Mouse (Mus musculus) forebrain, embryonic 14.5 days (tissue): ENCODE data around the gene Rnf126. TPM values are rescaled to one million over a fixed set of nuclear protein-coding genes. Genes with fewer than 3 reads are reported as not detected.

Experiments
- ATAC-seq: fragments of 200-750 bp; cut with Nextera tagmentation; 2 replicates; pipeline ENCODE4 v1.8.0; 2017; ENCODE audit warnings: mild to moderate bottlenecking, moderate library complexity
- DNase-seq: peaks from one replicate; pipeline ENCODE4 v3.0.0-alpha.2; 2015; ENCODE audit warnings: low spot score
- H3K27ac ChIP-seq: fragments of 300-500 bp; sonication (generic); 2 replicates; pipeline ENCODE4 v1.5.1; 2014; ENCODE audit warnings: low read depth, mild to moderate bottlenecking, control low read depth, low read length, moderate library complexity
- H3K27me3 ChIP-seq: fragments of 300-500 bp; sonication (generic); replicated peaks from 2 replicates; pipeline ENCODE4 v1.6.1; 2014; ENCODE audit warnings: low read length, control low read depth, mixed read lengths; ENCODE audit not compliant: control insufficient read depth, insufficient read depth
- H3K36me3 ChIP-seq: fragments of 300-500 bp; sonication (generic); 2 replicates; pipeline ENCODE4 v1.6.1; 2014; ENCODE audit warnings: low read length, control low read depth; ENCODE audit not compliant: control insufficient read depth, insufficient read depth
- H3K4me1 ChIP-seq: fragments of 300-500 bp; sonication (generic); 2 replicates; pipeline ENCODE4 v1.6.1; 2014; ENCODE audit warnings: antibody characterized with exemption, low read length, control low read depth; ENCODE audit not compliant: control insufficient read depth, insufficient read depth
- H3K4me2 ChIP-seq: fragments of 300-500 bp; sonication (generic); 2 replicates; pipeline ENCODE4 v1.6.1; 2014; ENCODE audit warnings: mild to moderate bottlenecking, control low read depth, low read length
- H3K4me3 ChIP-seq: fragments of 300-500 bp; sonication (generic); 2 replicates; pipeline ENCODE4 v1.5.1; 2014; ENCODE audit warnings: low read depth, low read length, control low read depth
- H3K9ac ChIP-seq: fragments of 300-500 bp; sonication (generic); 2 replicates; pipeline ENCODE4 v1.6.1; 2014; ENCODE audit warnings: mild to moderate bottlenecking, low read length, control low read depth, moderate library complexity
- H3K9me3 ChIP-seq: fragments of 300-500 bp; sonication (generic); replicated peaks from 2 replicates; pipeline ENCODE4 v1.6.1; 2016; ENCODE audit warnings: low read length, control low read depth, mixed read lengths; ENCODE audit not compliant: control insufficient read depth
- WGBS: fragments of 180-500 bp; shearing (Covaris S2); extraction: QIAGEN DNeasy Blood & Tissue Kit; methylation state at CpG from one replicate; pipeline ENCODE4 v1.1.7; 2014; 5-methylcytosine and 5-hydroxymethylcytosine counted together
- polyA plus RNA-seq: library from polyadenylated mRNA; unstranded; fragments of >200 nt; fragmentation: Nextera tagmentation; extraction: Ambion mirVana; gene quantifications from 2 replicates; pipeline ENCODE4 v1.2.1, GENCODE M21; 2014

Gene Rnf126
- polyA plus RNA-seq, 1 experiment from 2014 or later: 60.6 TPM

GRCm38 (mm10) chr10:79746774-79747151 is 20.0 kb downstream of the Rnf126 start:
- no peaks in the 10 kb centered on the region for H3K9me3 ChIP-seq
- ATAC-seq (peak; percentile 60), DNase-seq (no peak)
- H3K36me3 ChIP-seq: peaks cover 28% of the 10 kb centered on the region
- no peak overlapping the region for H3K9ac ChIP-seq
- H3K27ac ChIP-seq: no peak overlapping the region
- WGBS: 24% methylated on average over 6 of the region's 6 CpGs
- no peak overlapping the region for H3K4me3 ChIP-seq
- no peaks in the 10 kb centered on the region; the same call in 1 of the 2 replicates for H3K4me1 ChIP-seq
- H3K27me3 ChIP-seq: no peaks in the 10 kb centered on the region
- H3K4me2 ChIP-seq: peak overlapping the region; percentile 42

- peak within 1 kb of the TSS; percentile 51; the same call in 1 of the 2 replicates for H3K9ac ChIP-seq
- 3% methylated on average over 38 of the region's 38 CpGs for WGBS
- peak; percentile 99 for ATAC-seq
- H3K4me3 ChIP-seq: peak within 1 kb of the TSS; percentile 41
- H3K4me2 ChIP-seq: peak within 1 kb of the TSS; percentile 56
- H3K36me3 ChIP-seq: peaks cover 34% of the 10 kb centered on the region
- H3K27ac ChIP-seq: no peak within 1 kb of the TSS
- no peaks in the 10 kb centered on the region for H3K27me3 ChIP-seq
- DNase-seq: peak; percentile 99
- no peaks in the 10 kb centered on the region for H3K9me3 ChIP-seq
- H3K4me1 ChIP-seq: no peaks in the 10 kb centered on the region; the same call in 1 of the 2 replicates
Observed at GRCm38 (mm10) chr10:79745898-79746773, 20.6 kb downstream of the Rnf126 start, which contains the start of gene Polrmt. Gene Polrmt (minus strand): TSS chr10:79746581.

GRCm38 (mm10) chr10:79745411-79745810 is 21.3 kb downstream of the Rnf126 start:
- no peaks in the 10 kb centered on the region for H3K9me3 ChIP-seq
- no peak overlapping the region for H3K9ac ChIP-seq
- no peak overlapping the region for H3K27ac ChIP-seq
- H3K4me2 ChIP-seq: peak overlapping the region; percentile 56; the same call in 1 of the 2 replicates
- H3K27me3 ChIP-seq: no peaks in the 10 kb centered on the region
- no peaks in the 10 kb centered on the region; the same call in 1 of the 2 replicates for H3K4me1 ChIP-seq
- ATAC-seq: no peak
- WGBS: 87% methylated on average over 3 of the region's 3 CpGs
- H3K4me3 ChIP-seq: peak overlapping the region; percentile 41; the same call in 1 of the 2 replicates
- DNase-seq: no peak
- peaks cover 41% of the 10 kb centered on the region for H3K36me3 ChIP-seq

- Histone ChIP-seq H3K9me3 (peaks cover 13% of the 10 kb centered on the region), H3K4me3 (no peak overlapping the region), H3K27me3 (no peaks in the 10 kb centered on the region), H3K9ac (no peak overlapping the region), H3K27ac (no peak overlapping the region), H3K4me2 (no peak overlapping the region), H3K36me3 (peaks cover 57% of the 10 kb centered on the region), H3K4me1 (no peaks in the 10 kb centered on the region; the same call in 1 of the 2 replicates)
- WGBS: 96% methylated on average over 15 of the region's 15 CpGs
- no peak for DNase-seq
- no peak for ATAC-seq
Observed at GRCm38 (mm10) chr10:79743650-79744365, 22.9 kb downstream of the Rnf126 start.

- no peak for DNase-seq
- no peak overlapping the region for H3K4me2 ChIP-seq
Observed at GRCm38 (mm10) chr10:79743161-79743560, 23.6 kb downstream of the Rnf126 start.

GRCm38 (mm10) chr10:79740863-79741262 is 25.9 kb downstream of the Rnf126 start:
- H3K36me3 ChIP-seq: peaks cover 86% of the 10 kb centered on the region

More at GRCm38 (mm10) chr10:79743161-79743560, 23.6 kb downstream of the Rnf126 start:
- Histone ChIP-seq H3K27ac (no peak overlapping the region), H3K4me3 (no peak overlapping the region), H3K4me1 (no peaks in the 10 kb centered on the region; the same call in 1 of the 2 replicates), H3K27me3 (no peaks in the 10 kb centered on the region), H3K36me3 (peaks cover 64% of the 10 kb centered on the region), H3K9ac (no peak overlapping the region), H3K9me3 (peaks cover 17% of the 10 kb centered on the region)
- ATAC-seq: no peak
- 91% methylated on average over 11 of the region's 11 CpGs for WGBS

GRCm38 (mm10) chr10:79739234-79739633 is 27.5 kb downstream of the Rnf126 start:
- WGBS: 97% methylated on average over 28 of the region's 28 CpGs
- H3K9ac ChIP-seq: no peak overlapping the region
- H3K4me1 ChIP-seq: no peaks in the 10 kb centered on the region
- no peak for ATAC-seq
- no peak for DNase-seq
- no peak overlapping the region for H3K4me2 ChIP-seq
- no peak overlapping the region for H3K4me3 ChIP-seq
- H3K36me3 ChIP-seq: peaks cover 98% of the 10 kb centered on the region
- peaks cover 19% of the 10 kb centered on the region for H3K9me3 ChIP-seq
- 0 out of 2 replicates have a peak, but pooled peaks cover 2% of the 10 kb centered on the region for H3K27me3 ChIP-seq
- H3K27ac ChIP-seq: no peak overlapping the region

More at GRCm38 (mm10) chr10:79740863-79741262, 25.9 kb downstream of the Rnf126 start:
- H3K9me3 ChIP-seq: peaks cover 19% of the 10 kb centered on the region
- H3K4me3 ChIP-seq: no peak overlapping the region
- H3K9ac ChIP-seq: no peak overlapping the region
- no peak overlapping the region for H3K27ac ChIP-seq
- no peak overlapping the region for H3K4me2 ChIP-seq
- H3K27me3 ChIP-seq: 0 out of 2 replicates have a peak, but pooled peaks cover under 1% of the 10 kb centered on the region
- no peak for ATAC-seq
- WGBS: 50% methylated on average over 11 of the region's 11 CpGs
- DNase-seq: no peak
- H3K4me1 ChIP-seq: no peaks in the 10 kb centered on the region; the same call in 1 of the 2 replicates

- ATAC-seq: no peak
Observed at GRCm38 (mm10) chr10:79738259-79738658, 28.5 kb downstream of the Rnf126 start.

More at GRCm38 (mm10) chr10:79738259-79738658, 28.5 kb downstream of the Rnf126 start:
- H3K9me3 ChIP-seq: peaks cover 19% of the 10 kb centered on the region
- no peak for DNase-seq
- no peak overlapping the region for H3K9ac ChIP-seq
- WGBS: 88% methylated on average over 10 of the region's 10 CpGs
- no peak overlapping the region for H3K4me2 ChIP-seq
- H3K27me3 ChIP-seq: 0 out of 2 replicates have a peak, but pooled peaks cover 2% of the 10 kb centered on the region
- no peak overlapping the region for H3K27ac ChIP-seq
- no peaks in the 10 kb centered on the region for H3K4me1 ChIP-seq
- peaks cover 95% of the 10 kb centered on the region for H3K36me3 ChIP-seq
- H3K4me3 ChIP-seq: no peak overlapping the region
